Mouse (Mus musculus) intestine, embryonic 14.5 days (tissue): ENCODE results near the gene Fam19a4. TPM values are rescaled to one million over a fixed set of nuclear protein-coding genes. Genes with fewer than 3 reads are reported as not detected.
A peak's percentile ranks its signal among the peaks of the same experiment; 100 is the strongest.

ENCODE experiments used
- ATAC-seq: fragments of 200-750 bp; cut with Nextera tagmentation; replicated peaks from 2 replicates; pipeline ENCODE4 v1.8.0; 2017; ENCODE audit warnings: low read depth, moderate number of reproducible peaks, moderate TSS enrichment, moderate library complexity; ENCODE audit not compliant: low FRiP score, low TSS enrichment
- DNase-seq: peaks from one replicate; pipeline ENCODE4 v3.0.0-alpha.2; 2018; ENCODE audit warnings: low spot score
- H3K27ac ChIP-seq: fragments of 300-500 bp; sonication (generic); 2 replicates; pipeline ENCODE4 v1.5.1; 2014; ENCODE audit warnings: low read depth, mild to moderate bottlenecking, control low read depth
- H3K27me3 ChIP-seq: fragments of 300-500 bp; sonication (generic); replicated peaks from 2 replicates; pipeline ENCODE4 v1.6.1; 2014; ENCODE audit warnings: low read length, control low read depth; ENCODE audit not compliant: control insufficient read depth, insufficient read depth
- H3K36me3 ChIP-seq: fragments of 300-500 bp; sonication (generic); 2 replicates; pipeline ENCODE4 v1.6.1; 2014; ENCODE audit warnings: low read length, control low read depth; ENCODE audit not compliant: control insufficient read depth, insufficient read depth
- H3K4me1 ChIP-seq: fragments of 300-500 bp; sonication (generic); replicated peaks from 2 replicates; pipeline ENCODE4 v1.6.1; 2014; ENCODE audit warnings: low read length, control low read depth, mixed read lengths; ENCODE audit not compliant: control insufficient read depth, insufficient read depth
- H3K4me2 ChIP-seq: fragments of 300-500 bp; sonication (generic); 2 replicates; pipeline ENCODE4 v1.6.1; 2014; ENCODE audit warnings: low read length
- H3K4me3 ChIP-seq: fragments of 300-500 bp; sonication (generic); 2 replicates; pipeline ENCODE4 v1.5.1; 2014; ENCODE audit warnings: low read depth, low read length, control low read depth, mixed read lengths
- H3K9ac ChIP-seq: fragments of 300-500 bp; sonication (generic); 2 replicates; pipeline ENCODE4 v1.6.1; 2014; ENCODE audit warnings: mild to moderate bottlenecking, low read length
- H3K9me3 ChIP-seq: fragments of 300-500 bp; sonication (generic); 2 replicates; pipeline ENCODE4 v1.6.1; 2016; ENCODE audit warnings: low read length, control low read depth; ENCODE audit not compliant: control insufficient read depth
- WGBS: fragments of 180-500 bp; shearing (Covaris S2); extraction: QIAGEN DNeasy Blood & Tissue Kit; methylation state at CpG from one replicate; pipeline ENCODE4 v1.1.7; 2014; 5-methylcytosine and 5-hydroxymethylcytosine counted together
- polyA plus RNA-seq: library from polyadenylated mRNA; unstranded; fragments of >200 nt; fragmentation: Nextera tagmentation; extraction: Ambion mirVana; gene quantifications from 2 replicates; pipeline ENCODE4 v1.2.1, GENCODE M21; 2014

Gene Fam19a4
- polyA plus RNA-seq, 1 experiment from 2014 or later, result not detected

DNA sequence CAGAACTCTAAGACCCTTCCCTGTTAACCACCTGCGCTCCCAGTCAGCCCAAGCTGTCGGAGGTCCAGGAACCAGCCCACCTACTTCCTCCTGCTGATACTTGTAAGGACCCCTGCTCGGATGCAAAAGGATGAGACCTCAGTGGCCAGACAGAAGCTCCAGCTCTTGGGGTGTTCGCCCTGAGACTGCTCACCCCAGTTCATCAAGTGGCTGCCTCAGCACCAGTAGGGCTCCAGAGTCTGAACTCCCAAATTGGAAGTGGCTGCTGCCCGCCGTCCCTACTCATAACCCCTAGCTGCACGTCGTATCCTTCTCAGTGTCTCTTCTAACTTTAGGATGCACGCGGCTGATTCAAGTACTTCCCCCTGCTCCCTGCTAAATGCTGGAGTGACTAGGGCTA, 614 bp downstream of the Fam19a4 start:
- H3K9ac ChIP-seq, result no peak overlapping the region
- no peak overlapping the region for H3K27ac ChIP-seq
- DNase-seq (no peak), ATAC-seq (no peak)
- H3K4me1 ChIP-seq, result no peaks in the 10 kb centered on the region
- H3K4me2 ChIP-seq, result peak overlapping the region; percentile 65
- peaks cover 48% of the 10 kb centered on the region for H3K27me3 ChIP-seq
- peak overlapping the region; percentile 38 for H3K4me3 ChIP-seq
- WGBS, result 3% methylated on average over 10 of the region's 10 CpGs
- no peaks in the 10 kb centered on the region for H3K36me3 ChIP-seq
- no peaks in the 10 kb centered on the region for H3K9me3 ChIP-seq

DNA sequence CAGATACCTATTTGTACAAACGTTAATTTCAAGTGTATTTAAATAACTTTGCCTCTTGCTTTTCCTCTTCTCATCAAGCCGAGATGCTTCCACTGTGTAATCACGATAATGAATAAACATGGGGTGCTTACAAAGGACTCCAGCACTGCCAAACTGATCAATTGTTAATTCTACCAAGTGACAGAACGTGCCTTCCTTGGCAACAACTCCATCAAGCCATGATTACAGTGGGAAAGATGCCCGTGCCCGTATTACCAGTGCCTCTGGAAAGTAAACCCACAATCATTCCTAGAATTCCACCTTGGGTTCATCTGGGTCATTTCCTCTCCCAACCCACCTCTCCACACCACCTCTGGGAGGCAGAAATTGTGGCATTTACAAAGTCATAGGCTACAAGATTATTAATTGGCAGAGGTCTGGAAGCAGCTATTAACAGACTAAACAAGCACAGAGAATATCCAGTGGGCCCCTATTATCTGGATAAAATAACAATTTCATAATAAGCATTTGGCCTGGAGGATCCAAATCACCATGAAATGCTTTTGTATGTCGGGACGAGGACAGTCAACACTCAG, 7.9 kb downstream of the Fam19a4 start:
- Histone ChIP-seq H3K36me3 (no peaks in the 10 kb centered on the region), H3K4me2 (no peak overlapping the region), H3K27ac (no peak overlapping the region), H3K4me1 (no peaks in the 10 kb centered on the region), H3K27me3 (peaks cover 1% of the 10 kb centered on the region; the same call in 1 of the 2 replicates), H3K4me3 (no peak overlapping the region), H3K9me3 (no peaks in the 10 kb centered on the region), H3K9ac (no peak overlapping the region)
- DNase-seq (no peak), ATAC-seq (no peak)
- 63% methylated on average over 8 of the region's 8 CpGs for WGBS

GRCm38 (mm10) chr6:97048403-97048802, 11.8 kb downstream of the Fam19a4 start:
- Histone ChIP-seq H3K36me3 (no peaks in the 10 kb centered on the region), H3K4me3 (no peak overlapping the region), H3K4me1 (0 out of 2 replicates have a peak, but pooled peaks cover 4% of the 10 kb centered on the region), H3K4me2 (no peak overlapping the region), H3K27me3 (no peaks in the 10 kb centered on the region), H3K27ac (no peak overlapping the region), H3K9me3 (no peaks in the 10 kb centered on the region), H3K9ac (no peak overlapping the region)
- ATAC-seq (no peak), DNase-seq (no peak)
- 45% methylated on average over 4 of the region's 4 CpGs for WGBS

DNA sequence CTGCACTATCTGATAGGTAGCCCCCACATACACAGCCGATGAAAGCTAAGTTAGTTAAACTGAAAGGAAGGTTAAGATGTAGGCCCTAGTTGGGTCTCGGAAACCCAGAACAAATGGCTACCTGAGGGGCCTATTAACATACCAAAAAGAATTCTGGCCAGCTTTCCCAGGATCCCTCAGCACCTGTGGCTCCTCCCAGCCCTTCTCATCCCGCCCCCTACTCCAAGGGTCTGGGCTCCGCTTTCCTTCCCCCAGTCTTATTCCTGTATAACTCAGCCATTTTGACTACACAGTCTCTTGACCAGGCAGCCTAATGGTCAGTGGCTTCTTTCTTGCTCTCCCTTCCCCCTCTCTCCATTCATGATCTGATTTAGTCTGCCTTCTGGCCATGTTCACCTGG, 13.7 kb downstream of the Fam19a4 start:
- no peak overlapping the region for H3K4me2 ChIP-seq
- H3K4me1 ChIP-seq, result 0 out of 2 replicates have a peak, but pooled peaks cover 4% of the 10 kb centered on the region
- no peak overlapping the region for H3K9ac ChIP-seq
- no peak for ATAC-seq
- no peak overlapping the region for H3K27ac ChIP-seq
- no peak for DNase-seq
- H3K4me3 ChIP-seq, result no peak overlapping the region
- H3K36me3 ChIP-seq, result no peaks in the 10 kb centered on the region
- 88% methylated on average over 4 of the region's 4 CpGs for WGBS
- H3K27me3 ChIP-seq, result no peaks in the 10 kb centered on the region
- no peaks in the 10 kb centered on the region for H3K9me3 ChIP-seq

GRCm38 (mm10) chr6:97027110-97027677, 33.0 kb downstream of the Fam19a4 start:
- DNase-seq, result no peak
- H3K27ac ChIP-seq, result no peak overlapping the region
- no peak overlapping the region for H3K4me3 ChIP-seq
- 49% methylated on average over 5 of the region's 5 CpGs for WGBS
- no peaks in the 10 kb centered on the region for H3K36me3 ChIP-seq
- H3K4me1 ChIP-seq, result no peaks in the 10 kb centered on the region
- no peak overlapping the region for H3K4me2 ChIP-seq
- no peak overlapping the region for H3K9ac ChIP-seq
- no peaks in the 10 kb centered on the region for H3K27me3 ChIP-seq
- ATAC-seq, result no peak
- H3K9me3 ChIP-seq, result no peaks in the 10 kb centered on the region

- H3K9ac ChIP-seq, result no peak overlapping the region
- ATAC-seq (no peak), DNase-seq (no peak)
- H3K36me3 ChIP-seq, result no peaks in the 10 kb centered on the region
- H3K27ac ChIP-seq, result no peak overlapping the region
- no peaks in the 10 kb centered on the region for H3K9me3 ChIP-seq
- H3K4me1 ChIP-seq, result no peaks in the 10 kb centered on the region
- no peaks in the 10 kb centered on the region for H3K27me3 ChIP-seq
- no peak overlapping the region for H3K4me3 ChIP-seq
- no peak overlapping the region for H3K4me2 ChIP-seq
- WGBS, result 24% methylated on average over 2 of the region's 2 CpGs
Measured at GRCm38 (mm10) chr6:97019323-97019722, 40.9 kb downstream of the Fam19a4 start.

DNA sequence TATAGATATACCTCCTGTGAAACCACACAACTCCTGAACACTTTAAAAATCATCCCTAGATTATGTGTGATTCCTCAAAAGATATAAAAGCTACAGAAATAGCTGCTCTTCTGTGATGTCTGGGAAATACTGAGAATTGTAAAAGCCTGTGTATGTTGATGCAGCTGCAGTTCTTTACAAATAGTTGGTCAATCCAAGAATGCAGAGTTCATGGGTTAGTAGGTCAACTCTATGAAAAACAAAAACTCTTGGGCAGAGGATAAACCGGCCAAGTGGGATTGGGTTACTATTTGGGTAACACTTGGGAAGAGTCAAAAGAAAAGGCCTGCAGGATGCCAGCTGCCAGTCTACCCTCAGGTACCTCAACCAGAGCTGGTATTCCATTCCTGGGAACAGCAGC, 43.5 kb downstream of the Fam19a4 start:
- no peak for DNase-seq
- Histone ChIP-seq H3K9me3 (no peaks in the 10 kb centered on the region), H3K4me1 (no peaks in the 10 kb centered on the region), H3K36me3 (no peaks in the 10 kb centered on the region), H3K9ac (no peak overlapping the region), H3K4me2 (no peak overlapping the region), H3K27me3 (no peaks in the 10 kb centered on the region), H3K4me3 (no peak overlapping the region), H3K27ac (no peak overlapping the region)
- ATAC-seq, result no peak
- WGBS, result 73% methylated on average over 1 of the region's 1 CpGs

- Histone ChIP-seq H3K36me3 (no peaks in the 10 kb centered on the region), H3K4me3 (no peak overlapping the region), H3K4me1 (no peaks in the 10 kb centered on the region), H3K27ac (no peak overlapping the region), H3K9ac (no peak overlapping the region), H3K4me2 (no peak overlapping the region), H3K9me3 (no peaks in the 10 kb centered on the region), H3K27me3 (no peaks in the 10 kb centered on the region)
- 84% methylated on average over 3 of the region's 3 CpGs for WGBS
- ATAC-seq (no peak), DNase-seq (no peak)
Measured at GRCm38 (mm10) chr6:97016018-97016417, 44.2 kb downstream of the Fam19a4 start.

DNA sequence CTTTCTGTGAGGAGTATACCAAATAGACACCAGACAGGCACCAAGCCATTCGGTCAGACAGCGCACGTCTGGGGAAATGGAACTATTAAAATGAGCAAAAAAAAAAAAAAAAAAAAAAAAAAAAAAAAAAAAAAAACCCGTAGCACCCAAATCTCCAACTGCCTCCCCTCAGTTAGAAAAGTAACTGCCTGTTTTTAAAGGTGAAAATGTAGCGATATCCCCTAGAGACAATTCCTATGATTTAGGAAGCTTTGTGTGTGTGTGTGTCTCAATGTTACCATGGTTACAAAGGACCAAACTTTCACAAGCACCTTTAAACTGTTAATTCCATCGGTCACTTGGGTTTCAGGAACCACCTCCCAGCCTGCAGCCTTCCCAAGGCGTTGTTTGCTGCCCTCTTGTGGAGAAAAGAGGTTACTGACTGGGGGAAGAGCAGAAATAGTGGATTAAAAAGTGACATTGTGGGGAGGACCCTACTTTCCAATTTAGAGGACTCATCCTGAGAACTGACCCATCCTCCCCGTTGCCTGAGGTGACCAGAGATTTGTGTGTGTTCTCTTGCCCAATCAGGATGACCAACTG, 53.6 kb downstream of the Fam19a4 start:
- ATAC-seq (no peak), DNase-seq (peak; percentile 66)
- no peaks in the 10 kb centered on the region for H3K36me3 ChIP-seq
- H3K27ac ChIP-seq, result no peak overlapping the region
- no peaks in the 10 kb centered on the region for H3K9me3 ChIP-seq
- no peak overlapping the region for H3K9ac ChIP-seq
- H3K27me3 ChIP-seq, result no peaks in the 10 kb centered on the region
- no peak overlapping the region for H3K4me3 ChIP-seq
- 38% methylated on average over 8 of the region's 8 CpGs for WGBS
- H3K4me1 ChIP-seq, result no peaks in the 10 kb centered on the region
- no peak overlapping the region for H3K4me2 ChIP-seq
